Mouse (Mus musculus): ENCODE measurements at regions not wholly inside any gene's neighbourhood (a gene's known extent, or its start where the extent isn't known, plus 50 kb on each side); places are given as distances from the start of the nearest gene placed in this dataset.

DNA sequence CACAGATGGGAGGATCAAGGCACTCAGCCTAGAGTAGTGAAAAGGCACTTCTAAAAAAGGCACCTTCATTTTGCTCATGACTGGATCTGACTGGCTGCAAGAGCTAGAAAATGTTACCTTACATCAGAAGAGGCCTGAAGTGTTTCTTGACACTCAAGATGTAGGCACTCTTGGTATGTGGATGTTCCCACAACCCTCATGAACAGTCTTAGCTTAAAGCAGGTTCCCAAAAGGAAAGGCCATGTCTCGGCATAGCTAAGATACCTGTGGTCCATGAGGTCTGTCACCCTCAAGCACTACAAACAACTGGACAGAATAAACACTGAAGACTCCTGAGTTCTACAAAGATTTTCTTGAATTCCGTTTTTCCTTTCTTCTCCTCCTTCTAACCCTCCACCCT lies 619.5 kb downstream of the Ipo11 start:
- no peak for DNase-seq (ENCODE audit: extremely low spot score in 1 of 2, low spot score in 2 of 2)
- intact Hi-C loops (cut with DNase I), result no loop called here

DNA sequence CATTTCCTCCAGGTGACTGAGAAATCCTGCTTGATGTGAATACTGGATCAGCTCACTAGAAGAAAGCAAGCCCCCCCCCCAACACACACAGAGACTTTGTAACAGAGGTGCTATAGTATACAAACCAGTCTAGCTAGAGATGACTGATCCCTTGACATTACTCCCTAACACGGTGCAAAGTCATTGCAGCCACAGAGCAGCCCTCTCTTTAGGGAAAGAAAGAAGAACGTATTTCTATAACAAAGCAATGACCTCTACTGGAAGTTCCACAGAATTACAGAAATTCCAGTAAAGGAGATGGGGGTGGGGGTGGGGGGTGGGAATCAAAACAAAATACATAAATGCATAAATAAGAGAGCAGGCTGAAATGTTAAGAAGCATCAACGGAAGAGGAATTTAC lies 655.6 kb downstream of the Ipo11 start:
- intact Hi-C loops (cut with DNase I), result loop anchor here (5.0 kb wide), 1 partner anchor 839 kb away; the partner anchor contains the start of gene Htr1a
- peak in 1 of 2 experiments; percentile 6 for DNase-seq (ENCODE audit: extremely low spot score in 1 of 2, low spot score in 2 of 2)

DNA sequence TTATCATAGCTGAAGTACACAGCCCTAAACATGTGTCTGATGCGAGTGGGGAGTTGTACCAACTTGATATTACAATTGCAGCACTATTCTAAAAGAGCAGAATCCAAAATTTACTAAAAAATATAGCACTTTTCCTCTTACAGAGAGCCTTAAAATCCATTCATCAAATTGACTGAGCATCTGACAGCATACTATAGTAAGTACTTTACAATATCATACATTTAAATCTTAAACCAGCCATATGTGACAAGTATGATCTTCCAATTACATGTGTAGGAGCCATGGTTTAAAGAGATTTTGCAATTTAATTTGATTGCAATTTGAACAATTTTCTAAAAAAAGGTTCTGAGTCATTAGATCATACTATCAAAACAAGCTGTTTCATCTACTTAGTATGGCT lies 676.9 kb downstream of the Ipo11 start:
- intact Hi-C loops (cut with DNase I), result no loop called here
- no peak for DNase-seq (ENCODE audit: extremely low spot score in 1 of 2, low spot score in 2 of 2)
